Mouse (Mus musculus) hindbrain, embryonic 15.5 days (tissue): ENCODE results near the gene Kcnip2. TPM values are rescaled to one million over a fixed set of nuclear protein-coding genes. Genes with fewer than 3 reads are reported as not detected.

ENCODE experiments used
- ATAC-seq: fragments of 200-750 bp; cut with Nextera tagmentation; 2 replicates; pipeline ENCODE4 v1.8.0; 2017; ENCODE audit warnings: low read depth, moderate number of reproducible peaks, moderate TSS enrichment; ENCODE audit not compliant: low FRiP score
- H3K27ac ChIP-seq: fragments of 300-500 bp; sonication (generic); replicated peaks from 2 replicates; pipeline ENCODE4 v1.5.1; 2015; ENCODE audit warnings: mild to moderate bottlenecking, inconsistent platforms
- H3K27me3 ChIP-seq: fragments of 300-500 bp; sonication (generic); 2 replicates; pipeline ENCODE4 v1.6.1; 2015; ENCODE audit warnings: control low read depth, inconsistent platforms
- H3K36me3 ChIP-seq: fragments of 300-500 bp; sonication (generic); 2 replicates; pipeline ENCODE4 v1.6.1; 2015; ENCODE audit warnings: control low read depth, inconsistent platforms
- H3K4me1 ChIP-seq: fragments of 300-500 bp; sonication (generic); replicated peaks from 2 replicates; pipeline ENCODE4 v1.6.1; 2015; ENCODE audit warnings: control low read depth, inconsistent platforms
- H3K4me2 ChIP-seq: fragments of 300-500 bp; sonication (generic); 2 replicates; pipeline ENCODE4 v1.6.1; 2015; ENCODE audit warnings: moderate library complexity, mild to moderate bottlenecking, inconsistent platforms
- H3K4me3 ChIP-seq: fragments of 300-500 bp; sonication (generic); 2 replicates; pipeline ENCODE4 v1.5.1; 2015; ENCODE audit warnings: mild to moderate bottlenecking, inconsistent platforms
- H3K9ac ChIP-seq: fragments of 300-500 bp; sonication (generic); 2 replicates; pipeline ENCODE4 v1.6.1; 2015; ENCODE audit warnings: inconsistent platforms
- H3K9me3 ChIP-seq: fragments of 300-500 bp; sonication (generic); 2 replicates; pipeline ENCODE4 v1.6.1; 2016; ENCODE audit warnings: control low read depth, inconsistent platforms
- WGBS: fragments of 180-500 bp; shearing (Covaris S2); methylation state at CpG from one replicate; pipeline ENCODE4 v1.1.7; 2015; 5-methylcytosine and 5-hydroxymethylcytosine counted together
- polyA plus RNA-seq: library from polyadenylated mRNA; unstranded; fragments of >200 nt; fragmentation: Nextera tagmentation; extraction: Ambion mirVana; gene quantifications from 2 replicates; pipeline ENCODE4 v1.2.1, GENCODE M21; 2015

Kcnip2 gene
- polyA plus RNA-seq, 1 experiment from 2014 or later, result 15.1 TPM

DNA sequence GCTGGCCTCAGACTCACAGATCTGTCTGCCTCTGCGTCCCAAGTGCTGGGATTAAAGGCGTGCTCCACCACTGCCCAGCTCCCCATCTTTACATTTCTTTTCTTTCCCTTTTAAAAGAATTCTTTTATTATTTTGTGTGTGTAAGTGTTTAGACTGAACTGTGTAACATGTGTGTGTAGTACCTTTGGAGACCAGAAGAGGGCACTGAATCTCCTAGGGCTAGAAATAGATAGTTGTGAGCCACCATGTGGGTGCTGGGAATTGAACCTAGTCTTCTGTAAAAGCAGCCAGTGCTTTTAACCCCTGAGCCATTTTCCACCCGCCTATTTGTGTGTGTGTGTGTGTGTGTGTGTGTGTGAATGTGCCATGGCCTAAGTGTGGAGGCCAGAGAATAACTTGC, 11.9 kb upstream of the Kcnip2 start:
- H3K9me3 ChIP-seq, result no peaks in the 10 kb centered on the region
- no peak overlapping the region for H3K9ac ChIP-seq
- no peaks in the 10 kb centered on the region for H3K4me1 ChIP-seq
- ATAC-seq, result no peak
- no peak overlapping the region for H3K4me2 ChIP-seq
- WGBS, result 96% methylated on average over 3 of the region's 3 CpGs
- H3K36me3 ChIP-seq, result 0 out of 2 replicates have a peak, but pooled peaks cover 3% of the 10 kb centered on the region
- no peak overlapping the region for H3K4me3 ChIP-seq
- no peaks in the 10 kb centered on the region for H3K27me3 ChIP-seq
- H3K27ac ChIP-seq, result no peak overlapping the region

DNA sequence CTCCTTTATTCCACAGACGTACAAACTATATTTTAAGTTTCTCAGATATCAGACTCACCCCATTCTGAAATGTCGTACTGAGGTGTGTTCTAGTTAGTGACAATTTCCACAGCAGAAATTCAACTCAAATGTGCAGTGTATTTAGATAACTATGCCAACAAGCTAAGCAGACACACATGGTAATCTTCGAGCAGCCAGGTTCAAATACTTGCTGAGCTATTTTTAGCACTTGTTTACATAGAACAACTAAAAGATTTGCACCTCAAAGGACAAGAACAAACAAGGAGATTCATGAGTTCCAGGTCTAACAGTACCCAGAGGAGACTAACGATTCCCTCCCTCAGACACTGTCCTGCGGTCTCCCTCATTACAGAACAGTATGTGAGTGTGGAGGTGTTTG, 11.3 kb upstream of the Kcnip2 start:
- Histone ChIP-seq H3K36me3 (0 out of 2 replicates have a peak, but pooled peaks cover 3% of the 10 kb centered on the region), H3K27me3 (no peaks in the 10 kb centered on the region), H3K9me3 (no peaks in the 10 kb centered on the region), H3K27ac (no peak overlapping the region), H3K4me2 (no peak overlapping the region), H3K4me1 (peaks cover 3% of the 10 kb centered on the region; the same call in 1 of the 2 replicates), H3K4me3 (no peak overlapping the region), H3K9ac (no peak overlapping the region)
- 87% methylated on average over 5 of the region's 5 CpGs for whole genome bisulfite sequencing
- no peak for ATAC-seq

DNA sequence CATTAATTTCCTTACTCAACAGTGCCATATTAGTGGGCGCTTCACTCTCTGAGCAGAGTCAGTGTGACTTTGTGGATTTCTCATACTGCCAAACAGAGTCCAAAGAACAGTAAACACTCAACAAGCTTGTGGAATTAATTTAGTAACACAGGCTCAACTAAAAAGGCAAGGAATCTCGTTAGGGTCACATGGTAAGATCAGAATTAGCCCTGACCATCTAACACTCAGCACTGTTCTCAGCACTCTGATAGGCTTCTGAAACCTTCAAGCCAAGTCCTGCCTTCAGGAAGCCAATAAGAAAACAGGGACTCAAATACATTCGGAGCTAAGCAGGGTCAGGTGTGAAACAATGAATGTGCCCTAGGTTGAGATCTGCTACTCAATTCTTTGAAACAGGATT, 10.3 kb upstream of the Kcnip2 start:
- no peak overlapping the region for H3K4me2 ChIP-seq

DNA sequence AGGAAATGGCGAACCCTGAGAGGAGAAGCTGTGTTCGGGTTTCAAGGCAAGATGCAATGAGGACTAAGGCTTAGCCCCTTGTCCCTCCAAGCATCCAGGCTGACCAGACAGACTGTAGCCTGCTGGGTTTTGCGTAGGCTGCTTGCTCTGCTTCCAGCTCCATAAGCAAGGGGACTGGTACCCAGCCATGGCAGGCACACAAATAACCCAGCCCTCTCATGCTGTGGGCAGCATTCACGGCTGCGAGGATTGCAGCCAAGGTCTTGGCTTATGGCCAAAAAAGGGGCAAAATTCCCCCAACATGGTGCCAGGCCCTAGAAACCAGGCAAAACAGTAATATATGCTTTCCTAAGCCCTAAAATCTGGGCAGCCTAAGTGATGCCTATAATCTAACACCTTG, 6.0 kb upstream of the Kcnip2 start:
- H3K9ac ChIP-seq, result no peak overlapping the region

More for the DNA sequence above, 10.3 kb upstream of the Kcnip2 start:
- no peak for ATAC-seq
- H3K9ac ChIP-seq, result no peak overlapping the region
- WGBS, result 85% methylated on average over 3 of the region's 3 CpGs
- H3K4me1 ChIP-seq, result peaks cover 12% of the 10 kb centered on the region
- no peaks in the 10 kb centered on the region for H3K27me3 ChIP-seq
- H3K27ac ChIP-seq, result no peak overlapping the region
- H3K4me3 ChIP-seq, result no peak overlapping the region
- H3K9me3 ChIP-seq, result no peaks in the 10 kb centered on the region
- 0 out of 2 replicates have a peak, but pooled peaks cover 3% of the 10 kb centered on the region for H3K36me3 ChIP-seq

DNA sequence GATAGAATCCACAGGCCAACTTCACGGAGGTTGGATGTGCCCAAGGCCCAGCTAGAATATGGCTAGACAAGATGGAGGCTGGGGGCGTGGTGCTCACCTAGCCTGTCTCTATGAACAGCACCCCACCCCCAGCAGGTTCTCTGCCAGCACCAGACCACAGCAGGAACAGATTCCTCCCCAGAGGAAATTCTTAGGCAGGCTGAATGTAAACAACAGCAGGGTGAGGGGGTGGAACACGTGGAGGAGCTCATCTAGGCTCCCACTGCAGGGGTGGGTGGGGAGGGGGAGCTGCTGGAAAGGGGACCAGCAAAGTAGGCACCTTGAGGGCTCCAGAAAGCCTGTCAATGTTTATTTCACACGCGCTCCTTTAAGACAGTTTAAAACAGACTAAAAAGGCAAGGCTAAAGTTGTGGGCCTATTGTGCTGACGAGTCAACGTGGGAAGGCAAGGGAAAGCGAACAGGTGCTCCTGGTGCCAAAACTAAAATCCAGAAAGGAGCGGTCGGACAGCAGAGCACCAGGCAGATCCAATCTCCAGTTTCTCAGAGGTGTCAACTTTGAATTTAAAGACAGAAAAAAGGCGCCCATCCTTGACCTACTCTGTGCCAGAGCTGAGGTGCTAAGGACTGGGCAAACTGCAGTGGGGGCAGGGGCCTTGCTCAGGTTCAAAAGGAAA, 2.1 kb upstream of the Kcnip2 start:
- Histone ChIP-seq H3K4me2 (no peak overlapping the region), H3K36me3 (no peaks in the 10 kb centered on the region), H3K9me3 (no peaks in the 10 kb centered on the region), H3K4me3 (no peak overlapping the region), H3K27ac (no peak overlapping the region), H3K4me1 (peaks cover 36% of the 10 kb centered on the region), H3K27me3 (no peaks in the 10 kb centered on the region), H3K9ac (no peak overlapping the region)
- 72% methylated on average over 11 of the region's 11 CpGs for WGBS
- no peak for ATAC-seq

More for the DNA sequence above, 6.0 kb upstream of the Kcnip2 start:
- no peak overlapping the region for H3K27ac ChIP-seq
- ATAC-seq, result peak; percentile 48; the same call in 1 of the 2 replicates
- no peaks in the 10 kb centered on the region for H3K36me3 ChIP-seq
- H3K4me3 ChIP-seq, result no peak overlapping the region
- H3K4me1 ChIP-seq, result peaks cover 13% of the 10 kb centered on the region
- H3K27me3 ChIP-seq, result no peaks in the 10 kb centered on the region
- 57% methylated on average over 5 of the region's 5 CpGs for WGBS
- no peak overlapping the region for H3K4me2 ChIP-seq
- no peaks in the 10 kb centered on the region for H3K9me3 ChIP-seq

DNA sequence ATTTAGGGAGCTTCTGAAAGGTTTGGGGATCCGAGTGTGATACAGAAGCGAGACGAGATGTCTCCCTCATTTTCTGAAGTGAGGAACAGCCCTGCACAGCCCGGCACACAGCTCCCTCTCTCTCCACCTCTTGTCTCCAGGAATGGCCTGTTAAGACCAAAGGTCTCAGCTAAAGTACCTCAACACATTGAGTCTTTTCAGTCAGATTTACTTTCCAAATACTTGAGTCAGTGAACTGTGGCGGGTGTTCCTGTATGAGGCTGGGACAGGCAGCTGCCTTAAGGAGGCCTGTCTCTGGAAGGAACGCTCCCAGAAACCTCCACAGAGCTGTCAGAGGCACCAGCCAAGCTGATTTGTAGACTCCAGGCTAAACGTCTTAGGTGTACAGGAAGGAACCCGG, 866 bp upstream of the Kcnip2 start:
- WGBS, result 24% methylated on average over 8 of the region's 8 CpGs
- Histone ChIP-seq H3K9me3 (no peaks in the 10 kb centered on the region), H3K27me3 (no peaks in the 10 kb centered on the region), H3K4me2 (peak overlapping the region; percentile 95), H3K4me3 (no peak overlapping the region), H3K27ac (no peak overlapping the region), H3K4me1 (peaks cover 42% of the 10 kb centered on the region), H3K9ac (no peak overlapping the region), H3K36me3 (no peaks in the 10 kb centered on the region)
- ATAC-seq, result no peak

DNA sequence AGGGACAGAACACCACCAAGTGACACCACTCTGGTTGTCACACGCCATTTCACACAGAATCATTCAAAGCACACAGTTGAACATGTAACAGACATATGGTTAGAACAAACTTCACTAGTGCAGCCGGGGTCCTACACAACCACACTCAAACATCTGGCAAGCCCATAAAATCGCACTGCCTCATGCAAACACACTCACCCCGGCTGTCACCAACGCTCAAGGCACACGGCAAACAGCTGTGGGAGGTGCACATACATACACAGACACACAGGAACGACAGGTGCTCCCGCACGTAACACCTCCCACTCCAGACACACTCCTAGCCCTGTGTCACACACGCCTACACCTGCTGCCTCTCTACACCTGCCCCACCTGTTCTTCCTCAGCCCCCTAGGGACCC, 691 bp downstream of the Kcnip2 start:
- peak overlapping the region; percentile 95 for H3K4me2 ChIP-seq
- no peaks in the 10 kb centered on the region for H3K27me3 ChIP-seq
- H3K9me3 ChIP-seq, result no peaks in the 10 kb centered on the region
- peak overlapping the region; percentile 44 for H3K9ac ChIP-seq
- no peaks in the 10 kb centered on the region for H3K36me3 ChIP-seq
- H3K27ac ChIP-seq, result no peak overlapping the region
- WGBS, result 68% methylated on average over 10 of the region's 10 CpGs
- peak overlapping the region; percentile 46 for H3K4me3 ChIP-seq
- H3K4me1 ChIP-seq, result peaks cover 36% of the 10 kb centered on the region
- ATAC-seq, result peak; percentile 24; the same call in 1 of the 2 replicates

DNA sequence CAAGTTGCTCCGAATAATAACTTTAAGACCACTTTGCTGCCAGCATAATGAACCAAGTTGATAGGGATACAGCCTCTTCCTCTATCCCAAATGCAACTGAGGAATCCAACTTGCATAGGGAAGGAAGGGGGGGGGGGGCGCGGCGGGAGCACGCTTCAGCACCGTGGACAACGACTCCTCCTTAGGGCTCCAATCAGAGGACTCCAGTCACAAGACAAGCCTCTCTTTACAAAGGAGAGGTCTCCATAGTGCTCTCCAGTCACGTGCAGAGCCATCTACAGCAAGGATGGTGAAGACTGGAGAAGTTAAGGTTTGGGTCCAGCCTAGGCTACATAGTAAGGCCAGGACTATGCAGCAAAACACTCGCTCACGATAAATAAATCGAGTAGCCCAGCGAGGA, 2.1 kb downstream of the Kcnip2 start:
- no peaks in the 10 kb centered on the region for H3K9me3 ChIP-seq
- H3K4me1 ChIP-seq, result peaks cover 36% of the 10 kb centered on the region
- H3K27me3 ChIP-seq, result no peaks in the 10 kb centered on the region
- 11% methylated on average over 12 of the region's 12 CpGs for WGBS
- H3K27ac ChIP-seq, result no peak overlapping the region
- no peak overlapping the region for H3K4me3 ChIP-seq
- H3K9ac ChIP-seq, result no peak overlapping the region
- no peak overlapping the region; the same call in 1 of the 2 replicates for H3K4me2 ChIP-seq
- H3K36me3 ChIP-seq, result no peaks in the 10 kb centered on the region
- ATAC-seq, result no peak

DNA sequence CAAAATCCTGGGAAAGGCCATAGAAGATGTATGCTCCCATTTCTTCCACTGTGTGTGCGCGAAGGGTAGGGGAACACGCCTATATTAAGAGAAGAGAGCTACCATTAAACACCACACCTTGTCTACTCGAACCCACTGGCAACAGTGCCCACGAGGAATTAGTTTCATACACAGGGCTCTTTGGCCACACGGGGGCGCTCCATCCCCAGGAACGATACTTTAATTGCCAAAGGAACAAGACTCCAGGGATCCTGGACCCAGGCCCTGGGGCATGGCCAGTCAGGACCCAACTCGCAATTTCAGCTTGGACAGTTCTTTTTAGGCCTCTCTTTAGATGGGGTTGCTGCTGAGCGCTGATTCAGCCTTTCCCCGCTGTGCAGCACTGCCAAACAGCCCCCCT, 2.6 kb downstream of the Kcnip2 start:
- Histone ChIP-seq H3K27ac (no peak overlapping the region), H3K9me3 (no peaks in the 10 kb centered on the region), H3K27me3 (no peaks in the 10 kb centered on the region), H3K36me3 (no peaks in the 10 kb centered on the region), H3K4me3 (peak overlapping the region; percentile 36; the same call in 1 of the 2 replicates), H3K9ac (no peak overlapping the region), H3K4me1 (peaks cover 36% of the 10 kb centered on the region), H3K4me2 (peak overlapping the region; percentile 75)
- ATAC-seq, result peak; percentile 13; the same call in 1 of the 2 replicates
- WGBS, result 7% methylated on average over 11 of the region's 11 CpGs

DNA sequence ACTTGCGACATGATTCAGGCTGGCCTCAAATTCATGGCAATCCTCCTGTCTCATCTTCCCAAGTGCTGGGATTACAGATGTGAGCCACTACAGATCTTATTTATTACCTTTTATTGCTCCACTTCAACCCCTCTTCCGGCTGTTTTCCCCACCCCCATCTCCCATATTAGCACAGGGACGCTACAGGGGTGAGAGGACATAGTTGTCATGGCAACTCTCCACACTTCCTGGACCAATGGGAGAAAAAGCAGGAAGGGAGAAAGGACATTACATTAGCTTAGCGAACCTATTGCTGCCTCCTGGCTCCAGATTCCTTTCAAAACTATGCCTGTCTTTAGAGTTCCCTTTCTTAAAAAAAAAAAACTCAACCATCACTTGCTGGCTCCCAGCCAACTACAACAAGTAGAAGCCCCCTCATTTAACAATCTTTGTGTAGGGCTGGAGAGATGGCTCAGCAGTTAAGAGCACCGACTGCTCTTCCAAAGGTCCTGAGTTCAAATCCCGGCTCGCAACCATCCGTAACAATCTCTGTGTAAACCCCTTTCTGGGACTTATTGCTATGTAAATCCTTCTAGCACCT, 3.1 kb downstream of the Kcnip2 start:
- Histone ChIP-seq H3K4me2 (peak overlapping the region; percentile 75), H3K9me3 (no peaks in the 10 kb centered on the region), H3K4me1 (peaks cover 36% of the 10 kb centered on the region), H3K9ac (no peak overlapping the region), H3K36me3 (no peaks in the 10 kb centered on the region), H3K27ac (no peak overlapping the region), H3K4me3 (peak overlapping the region; percentile 36), H3K27me3 (no peaks in the 10 kb centered on the region)
- WGBS, result 19% methylated on average over 8 of the region's 8 CpGs
- no peak for ATAC-seq

DNA sequence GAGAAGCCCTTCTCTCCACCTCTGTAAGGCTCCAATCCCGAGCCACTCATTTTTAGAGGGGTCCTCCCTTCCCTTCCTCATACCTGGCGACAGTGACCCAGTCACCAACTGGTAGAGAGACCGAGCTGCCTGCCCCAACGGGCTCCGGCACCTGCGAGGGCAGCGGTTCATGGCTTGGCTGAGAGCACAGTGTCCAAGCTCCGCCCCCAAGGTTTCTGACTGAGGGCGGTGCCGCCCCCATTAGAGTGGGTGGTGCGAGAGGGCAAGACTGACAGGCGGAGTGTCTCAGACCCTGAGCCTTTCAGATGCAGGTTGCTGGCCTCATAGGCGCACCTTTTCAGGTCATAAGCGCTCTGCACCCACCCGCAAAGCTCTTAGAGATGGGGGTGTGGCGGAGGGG, 3.7 kb downstream of the Kcnip2 start:
- ATAC-seq, result peak; percentile 21; the same call in 1 of the 2 replicates
- Histone ChIP-seq H3K9ac (peak overlapping the region; percentile 15; the same call in 1 of the 2 replicates), H3K4me2 (peak overlapping the region; percentile 75), H3K27ac (no peak overlapping the region), H3K4me3 (peak overlapping the region; percentile 36), H3K9me3 (no peaks in the 10 kb centered on the region), H3K4me1 (peaks cover 36% of the 10 kb centered on the region), H3K36me3 (no peaks in the 10 kb centered on the region), H3K27me3 (no peaks in the 10 kb centered on the region)
- WGBS, result 1% methylated on average over 16 of the region's 16 CpGs

DNA sequence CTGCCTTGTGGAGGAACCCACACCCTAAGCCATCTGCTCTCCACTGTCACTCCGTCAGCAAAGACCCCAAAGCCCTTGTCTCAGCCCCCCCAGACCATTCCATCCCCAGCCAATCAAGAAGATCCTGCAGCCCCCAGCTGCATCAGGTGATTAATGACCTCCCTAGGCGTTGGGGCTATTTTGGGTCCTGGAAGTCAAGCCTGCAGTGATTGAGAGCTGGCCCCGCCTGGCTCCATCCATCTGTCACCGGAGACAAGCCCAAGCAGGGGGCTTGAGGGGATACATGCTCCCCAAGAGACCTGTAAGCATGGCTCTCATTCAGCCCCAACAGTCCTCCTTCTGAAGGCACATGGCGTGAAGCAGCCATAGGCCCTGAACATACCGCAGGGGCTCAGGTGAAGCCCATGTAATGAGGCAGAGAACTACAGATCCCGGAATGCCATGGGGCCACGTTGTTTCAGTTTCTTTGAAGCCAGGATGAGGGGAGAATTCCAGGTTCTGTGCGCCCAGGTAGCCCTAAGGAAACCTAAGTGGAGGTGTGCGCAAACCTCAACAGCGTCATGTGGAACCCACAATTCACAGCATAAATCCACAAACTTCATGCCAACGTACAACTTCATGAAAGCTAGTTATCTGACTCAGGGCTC, 4.7 kb downstream of the Kcnip2 start:
- Histone ChIP-seq H3K4me2 (no peak overlapping the region; the same call in 1 of the 2 replicates), H3K9me3 (no peaks in the 10 kb centered on the region), H3K9ac (no peak overlapping the region), H3K4me3 (no peak overlapping the region), H3K27me3 (no peaks in the 10 kb centered on the region), H3K27ac (no peak overlapping the region), H3K36me3 (no peaks in the 10 kb centered on the region), H3K4me1 (peaks cover 32% of the 10 kb centered on the region)
- ATAC-seq, result no peak
- WGBS, result 56% methylated on average over 12 of the region's 12 CpGs
